ENCODE assay signal across 30 mouse cellular contexts in the genomic region with DNA sequence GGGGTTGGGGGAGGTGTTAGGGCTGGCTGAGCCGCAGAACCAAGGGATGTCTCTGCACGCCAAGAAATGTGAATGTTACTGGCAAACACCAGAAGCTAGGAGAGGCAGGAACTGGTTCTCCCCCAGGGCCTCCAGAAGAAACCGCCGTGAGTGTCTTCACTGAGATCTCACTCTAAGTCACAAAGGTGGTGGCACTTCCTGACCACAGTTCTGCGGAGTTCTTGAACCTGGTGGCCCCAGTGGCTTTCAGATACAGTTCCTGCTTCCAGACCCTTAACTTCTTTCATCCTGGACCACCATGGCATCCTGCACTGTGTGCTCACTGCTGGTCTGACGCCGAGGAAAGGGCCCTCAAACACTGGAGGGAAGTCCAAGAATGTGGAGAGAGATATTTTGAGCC.
A peak's percentile ranks its signal among the peaks of the same experiment; 100 is the strongest.
DNase-seq lines count a peak whose midpoint lies in the region; ATAC-seq and TF ChIP-seq lines count a peak whose summit lies in the region.
"Had no signal": no experiment of that assay in that cellular context is flagged by ENCODE, and none has a peak within 500 bp of the region (broad histone marks: within the 10 kb centered on the region; RNA-seq: fewer than 3 reads in every experiment).

No protein-coding gene starts in this region.

- DNase-seq in thymus, adult 2 months, result peak; percentile 23
- peak; percentile 25 for DNase-seq in thymus, postnatal 4 days
- DNase-seq in frontal cortex, postnatal 10 days (ENCODE audit: low spot score in 2 of 2), result no peak
- DNase-seq: adrenal gland, adult 8-10 months; B cell, adult 2 months; cerebellum, adult 2 months; cerebellum, postnatal 14 days; gastrocnemius, postnatal 14 days; heart, adult 18-20 months; kidney, adult 2 months; kidney, postnatal 36 days; layer of hippocampus, adult 9-11 months; lung, embryonic 14.5 days; lung, postnatal 36 days had no signal

- peaks cover 7% of the 10 kb centered on the region for H3K4me1 ChIP-seq in thymus, adult 2 months (replicated peaks; ENCODE audit: control insufficient read depth, insufficient read depth, low read length)
- no peaks in the 10 kb centered on the region for H3K4me1 ChIP-seq in hindbrain, embryonic 13.5 days (replicated peaks)
- H3K4me1 ChIP-seq: embryonic facial prominence, embryonic 10.5 days; embryonic facial prominence, embryonic 15.5 days; forebrain, embryonic 12.5 days; hindbrain, embryonic 15.5 days; intestine, embryonic 15.5 days; limb, embryonic 12.5 days; liver, embryonic 15.5 days; midbrain, embryonic 12.5 days; stomach, embryonic 15.5 days had no signal

- WGBS in thymus, adult 2 months, result 8% methylated on average over 7 of the region's 7 CpGs
- WGBS in hindbrain, embryonic 13.5 days, result 94% methylated on average over 7 of the region's 7 CpGs

- no peaks in the 10 kb centered on the region for H3K36me3 ChIP-seq in thymus, adult 2 months (ENCODE audit: control insufficient read depth, insufficient read depth, low read length)
- no peaks in the 10 kb centered on the region for H3K36me3 ChIP-seq in hindbrain, embryonic 13.5 days
- H3K36me3 ChIP-seq: embryonic facial prominence, embryonic 10.5 days; embryonic facial prominence, embryonic 15.5 days; forebrain, embryonic 12.5 days; heart, embryonic 12.5 days; hindbrain, embryonic 15.5 days; intestine, embryonic 15.5 days; limb, embryonic 12.5 days; liver, embryonic 15.5 days; midbrain, embryonic 12.5 days; stomach, embryonic 15.5 days had no signal

- no peak overlapping the region for H3K9ac ChIP-seq in hindbrain, embryonic 13.5 days
- H3K9ac ChIP-seq: embryonic facial prominence, embryonic 15.5 days; forebrain, embryonic 12.5 days; heart, embryonic 12.5 days; hindbrain, embryonic 15.5 days; intestine, embryonic 15.5 days; limb, embryonic 12.5 days; liver, embryonic 15.5 days; lung, embryonic 14.5 days; midbrain, embryonic 12.5 days; stomach, embryonic 15.5 days had no signal

- TF ChIP-seq CTCF in thymus, adult 2 months (IDR thresholded peaks at IDR 0.05; ENCODE audit: borderline replicate concordance, control insufficient read depth, extremely low read depth, insufficient read depth, low read length, poor library complexity), result no peak

- no peaks in the 10 kb centered on the region for H3K9me3 ChIP-seq in hindbrain, embryonic 13.5 days
- H3K9me3 ChIP-seq: embryonic facial prominence, embryonic 10.5 days; embryonic facial prominence, embryonic 15.5 days; forebrain, embryonic 12.5 days; heart, embryonic 12.5 days; hindbrain, embryonic 15.5 days; intestine, embryonic 15.5 days; limb, embryonic 12.5 days; liver, embryonic 15.5 days; midbrain, embryonic 12.5 days; stomach, embryonic 15.5 days had no signal

- H3K4me3 ChIP-seq in thymus, adult 2 months (ENCODE audit: control insufficient read depth, insufficient read depth, low read length), result no peak overlapping the region
- H3K4me3 ChIP-seq in hindbrain, embryonic 13.5 days, result no peak overlapping the region
- H3K4me3 ChIP-seq: embryonic facial prominence, embryonic 10.5 days; embryonic facial prominence, embryonic 15.5 days; forebrain, embryonic 12.5 days; heart, embryonic 12.5 days; hindbrain, embryonic 15.5 days; intestine, embryonic 15.5 days; limb, embryonic 12.5 days; liver, embryonic 15.5 days; megakaryocyte, embryonic 14.5 days; midbrain, embryonic 12.5 days; myocyte; stomach, embryonic 15.5 days had no signal

- peak; percentile 77 for ATAC-seq in CD4-positive, CD25-positive, alpha-beta regulatory T cell, adult 4 months
- ATAC-seq in activated CD4-positive, CD25-positive, alpha-beta regulatory T cell, adult 4 months, result peak; percentile 86
- ATAC-seq in hindbrain, embryonic 13.5 days (ENCODE audit: low FRiP score), result no peak
- ATAC-seq in granulocyte monocyte progenitor cell, adult 5-6 weeks (replicated peaks; ENCODE audit: poor library complexity, severe bottlenecking), result no peak
- ATAC-seq: intestine, embryonic 15.5 days had no signal

- TF ChIP-seq POLR2A in thymus, adult 2 months (IDR thresholded peaks at IDR 0.05; ENCODE audit: control insufficient read depth, extremely low read depth, insufficient read depth, low read length, poor library complexity), result no peak

- H3K27ac ChIP-seq in thymus, adult 2 months (ENCODE audit: control insufficient read depth, insufficient read depth, low read length), result no peak overlapping the region
- H3K27ac ChIP-seq in hindbrain, embryonic 13.5 days, result no peak overlapping the region
- H3K27ac ChIP-seq: embryonic facial prominence, embryonic 10.5 days; embryonic facial prominence, embryonic 15.5 days; forebrain, embryonic 12.5 days; hindbrain, embryonic 15.5 days; intestine, embryonic 15.5 days; limb, embryonic 12.5 days; liver, embryonic 15.5 days; midbrain, embryonic 12.5 days; stomach, embryonic 15.5 days had no signal

- no peak overlapping the region for H3K4me2 ChIP-seq in hindbrain, embryonic 13.5 days
- H3K4me2 ChIP-seq: embryonic facial prominence, embryonic 15.5 days; forebrain, embryonic 12.5 days; heart, embryonic 12.5 days; hindbrain, embryonic 15.5 days; intestine, embryonic 15.5 days; limb, embryonic 12.5 days; liver, embryonic 15.5 days; lung, embryonic 14.5 days; midbrain, embryonic 12.5 days; stomach, embryonic 15.5 days had no signal

- no peaks in the 10 kb centered on the region for H3K27me3 ChIP-seq in thymus, adult 2 months (ENCODE audit: control insufficient read depth, insufficient read depth, low read length)
- no peaks in the 10 kb centered on the region for H3K27me3 ChIP-seq in hindbrain, embryonic 13.5 days
- H3K27me3 ChIP-seq: embryonic facial prominence, embryonic 15.5 days; forebrain, embryonic 12.5 days; heart, embryonic 12.5 days; hindbrain, embryonic 15.5 days; intestine, embryonic 15.5 days; limb, embryonic 12.5 days; liver, embryonic 15.5 days; midbrain, embryonic 12.5 days; stomach, embryonic 15.5 days had no signal

Comparison
In these comparisons a context has a peak if more than half of its experiments do, and no peak if none do; other contexts are left out.
1. ATAC-seq: peak in CD4-positive, CD25-positive, alpha-beta regulatory T cell, adult 4 months (single experiment) and activated CD4-positive, CD25-positive, alpha-beta regulatory T cell, adult 4 months (single experiment); none in hindbrain, embryonic 13.5 days (single experiment) and granulocyte monocyte progenitor cell, adult 5-6 weeks (single experiment).
2. DNase-seq: peak in thymus, adult 2 months (single experiment) and thymus, postnatal 4 days (single experiment); none in frontal cortex, postnatal 10 days (0 of 2).